Mouse (Mus musculus) midbrain, embryonic 12.5 days (tissue): ENCODE results near the gene 4933430I17Rik. TPM values are rescaled to one million over a fixed set of nuclear protein-coding genes. Genes with fewer than 3 reads are reported as not detected.

Experiments used
- ATAC-seq: fragments of 200-750 bp; cut with Nextera tagmentation; 2 replicates; pipeline ENCODE4 v1.8.0; 2017; ENCODE audit warnings: low read depth, moderate TSS enrichment, moderate library complexity; ENCODE audit not compliant: low FRiP score
- H3K27ac ChIP-seq: fragments of 300-500 bp; sonication (generic); replicated peaks from 2 replicates; pipeline ENCODE4 v1.5.1; 2016; ENCODE audit warnings: mild to moderate bottlenecking
- H3K27me3 ChIP-seq: fragments of 300-500 bp; sonication (generic); 2 replicates; pipeline ENCODE4 v1.6.1; 2016; ENCODE audit warnings: mild to moderate bottlenecking
- H3K36me3 ChIP-seq: fragments of 300-500 bp; sonication (generic); 2 replicates; pipeline ENCODE4 v1.6.1; 2016
- H3K4me1 ChIP-seq: fragments of 300-500 bp; sonication (generic); 2 replicates; pipeline ENCODE4 v1.6.1; 2016
- H3K4me2 ChIP-seq: fragments of 300-500 bp; sonication (generic); replicated peaks from 2 replicates; pipeline ENCODE4 v1.6.1; 2016; ENCODE audit warnings: mild to moderate bottlenecking, moderate library complexity
- H3K4me3 ChIP-seq: fragments of 300-500 bp; sonication (generic); 2 replicates; pipeline ENCODE4 v1.5.1; 2016; ENCODE audit warnings: mild to moderate bottlenecking
- H3K9ac ChIP-seq: fragments of 300-500 bp; sonication (generic); replicated peaks from 2 replicates; pipeline ENCODE4 v1.6.1; 2016; ENCODE audit warnings: mild to moderate bottlenecking, moderate library complexity
- H3K9me3 ChIP-seq: fragments of 300-500 bp; sonication (generic); 2 replicates; pipeline ENCODE4 v1.6.1; 2016; ENCODE audit warnings: mild to moderate bottlenecking
- WGBS: fragments of 180-500 bp; shearing (Covaris S2); methylation state at CpG from one replicate; pipeline ENCODE4 v1.1.7; 2016; 5-methylcytosine and 5-hydroxymethylcytosine counted together
- polyA plus RNA-seq: library from polyadenylated mRNA; unstranded; fragments of >200 nt; fragmentation: Nextera tagmentation; extraction: Ambion mirVana; gene quantifications from 2 replicates; pipeline ENCODE4 v1.2.1, GENCODE M21; 2016

4933430I17Rik gene
- polyA plus RNA-seq, 1 experiment from 2014 or later, result 1.4 TPM

DNA sequence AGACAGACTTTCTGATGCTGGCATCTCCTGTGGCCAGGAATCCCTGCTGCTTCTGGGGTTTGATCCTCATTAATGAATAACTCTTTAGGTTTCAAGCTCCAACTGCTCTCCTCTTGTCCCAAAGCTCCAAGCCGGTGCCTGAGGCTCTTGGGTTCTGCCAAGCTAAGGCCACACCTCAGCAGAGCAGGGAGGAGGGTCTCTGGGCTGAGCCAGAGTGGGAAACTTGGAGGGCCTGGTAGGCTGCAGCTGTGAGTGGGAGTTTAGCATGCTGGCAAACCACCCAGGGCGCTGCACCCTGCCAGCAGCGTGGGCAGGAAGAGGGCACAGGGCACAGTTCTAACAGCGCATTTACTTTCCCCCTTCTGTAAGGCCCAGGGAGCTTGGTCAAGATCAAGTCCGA lies 16.3 kb upstream of the 4933430I17Rik start:
- Histone ChIP-seq H3K4me3 (no peak overlapping the region), H3K9ac (no peak overlapping the region), H3K4me2 (no peak overlapping the region), H3K27me3 (no peaks in the 10 kb centered on the region), H3K36me3 (peaks cover 61% of the 10 kb centered on the region), H3K9me3 (no peaks in the 10 kb centered on the region), H3K4me1 (no peaks in the 10 kb centered on the region), H3K27ac (no peak overlapping the region)
- ATAC-seq, result no peak
- 93% methylated on average over 5 of the region's 5 CpGs for WGBS

GRCm38 (mm10) chr4:62509946-62510345 lies 15.2 kb upstream of the 4933430I17Rik start:
- 94% methylated on average over 11 of the region's 11 CpGs for WGBS
- Histone ChIP-seq H3K4me2 (no peak overlapping the region), H3K9me3 (no peaks in the 10 kb centered on the region), H3K9ac (no peak overlapping the region), H3K27ac (no peak overlapping the region), H3K4me3 (no peak overlapping the region), H3K36me3 (peaks cover 62% of the 10 kb centered on the region), H3K4me1 (no peaks in the 10 kb centered on the region), H3K27me3 (no peaks in the 10 kb centered on the region)
- no peak for ATAC-seq

DNA sequence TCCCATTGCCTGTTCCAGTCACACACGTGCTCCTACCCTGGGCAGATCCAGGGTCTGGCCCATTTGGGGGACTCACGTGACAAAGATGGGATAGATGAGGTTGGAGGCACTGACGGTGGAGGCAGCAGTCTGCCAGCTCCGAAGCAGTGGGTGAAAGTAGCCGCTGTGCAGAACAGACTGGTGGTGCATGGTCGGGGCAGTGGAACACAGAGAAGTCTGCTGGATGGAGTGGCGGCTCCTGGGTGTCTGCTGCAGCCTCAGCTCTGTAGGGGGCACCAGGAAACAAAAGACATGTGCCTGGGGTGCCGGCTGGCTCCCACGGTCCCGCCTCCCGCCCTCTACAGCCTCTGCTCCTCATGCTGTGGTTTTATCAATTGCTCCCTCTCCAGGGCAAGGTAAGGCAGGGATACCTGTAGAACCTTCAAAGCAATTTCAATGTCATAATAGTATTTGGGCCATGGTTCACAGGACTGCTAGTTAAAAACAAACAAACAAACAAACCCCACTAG lies 11.1 kb upstream of the 4933430I17Rik start:
- no peak for ATAC-seq
- H3K4me3 ChIP-seq, result no peak overlapping the region
- H3K36me3 ChIP-seq, result peaks cover 49% of the 10 kb centered on the region
- H3K4me1 ChIP-seq, result peaks cover 14% of the 10 kb centered on the region
- no peaks in the 10 kb centered on the region for H3K27me3 ChIP-seq
- H3K4me2 ChIP-seq, result no peak overlapping the region
- H3K27ac ChIP-seq, result no peak overlapping the region
- no peak overlapping the region for H3K9ac ChIP-seq
- H3K9me3 ChIP-seq, result no peaks in the 10 kb centered on the region
- 55% methylated on average over 11 of the region's 11 CpGs for WGBS

- 96% methylated on average over 7 of the region's 7 CpGs for whole genome bisulfite sequencing
These were observed 10.2 kb upstream of the 4933430I17Rik start for GRCm38 (mm10) chr4:62514995-62515394.

GRCm38 (mm10) chr4:62515490-62515889 lies 9.7 kb upstream of the 4933430I17Rik start:
- Histone ChIP-seq H3K36me3 (peaks cover 35% of the 10 kb centered on the region), H3K4me2 (no peak overlapping the region), H3K27ac (no peak overlapping the region), H3K9ac (no peak overlapping the region), H3K4me1 (peaks cover 18% of the 10 kb centered on the region), H3K9me3 (no peaks in the 10 kb centered on the region), H3K27me3 (no peaks in the 10 kb centered on the region), H3K4me3 (no peak overlapping the region)
- no peak for ATAC-seq
- 87% methylated on average over 3 of the region's 3 CpGs for WGBS

More at GRCm38 (mm10) chr4:62514995-62515394, 10.2 kb upstream of the 4933430I17Rik start:
- Histone ChIP-seq H3K27ac (no peak overlapping the region), H3K9me3 (no peaks in the 10 kb centered on the region), H3K4me2 (no peak overlapping the region), H3K27me3 (no peaks in the 10 kb centered on the region), H3K9ac (no peak overlapping the region), H3K4me3 (no peak overlapping the region), H3K4me1 (peaks cover 16% of the 10 kb centered on the region), H3K36me3 (peaks cover 40% of the 10 kb centered on the region)
- no peak for ATAC-seq

- H3K4me1 ChIP-seq, result peaks cover 19% of the 10 kb centered on the region
- H3K9me3 ChIP-seq, result no peaks in the 10 kb centered on the region
- no peak overlapping the region for H3K27ac ChIP-seq
- H3K4me3 ChIP-seq, result no peak overlapping the region
- H3K9ac ChIP-seq, result no peak overlapping the region
- no peak for ATAC-seq
- H3K36me3 ChIP-seq, result peaks cover 29% of the 10 kb centered on the region
- no peaks in the 10 kb centered on the region for H3K27me3 ChIP-seq
- 60% methylated on average over 2 of the region's 2 CpGs for WGBS
- no peak overlapping the region for H3K4me2 ChIP-seq
These were observed 9.1 kb upstream of the 4933430I17Rik start for GRCm38 (mm10) chr4:62516079-62516478.

DNA sequence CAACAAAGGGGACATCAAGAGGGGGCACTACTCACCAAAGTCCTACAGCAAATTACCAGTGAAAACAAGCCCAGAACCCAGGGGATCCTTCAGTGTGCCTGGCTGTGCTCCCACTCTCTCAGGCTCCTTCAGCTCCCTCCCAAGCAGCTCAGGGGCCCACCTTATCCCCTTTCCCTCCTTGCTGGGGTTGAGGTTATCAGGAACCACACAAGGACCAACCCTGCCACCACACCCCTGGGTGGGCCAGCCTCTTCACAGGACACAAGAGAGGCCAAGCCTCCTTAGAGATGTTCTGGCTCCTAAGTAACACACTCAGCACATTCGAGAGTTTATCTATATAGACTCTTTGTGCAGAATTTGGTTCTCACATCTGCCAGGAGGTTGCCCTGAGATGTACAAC lies 8.6 kb upstream of the 4933430I17Rik start:
- H3K27me3 ChIP-seq, result no peaks in the 10 kb centered on the region
- ATAC-seq, result no peak
- H3K9ac ChIP-seq, result no peak overlapping the region
- H3K4me3 ChIP-seq, result no peak overlapping the region
- H3K9me3 ChIP-seq, result no peaks in the 10 kb centered on the region
- H3K4me2 ChIP-seq, result no peak overlapping the region
- peaks cover 19% of the 10 kb centered on the region for H3K4me1 ChIP-seq
- no peak overlapping the region for H3K27ac ChIP-seq
- peaks cover 24% of the 10 kb centered on the region for H3K36me3 ChIP-seq
- WGBS, result 97% methylated on average over 1 of the region's 1 CpGs

GRCm38 (mm10) chr4:62517046-62517445 lies 8.1 kb upstream of the 4933430I17Rik start:
- no peak for ATAC-seq
- H3K4me2 ChIP-seq, result no peak overlapping the region
- H3K27me3 ChIP-seq, result no peaks in the 10 kb centered on the region
- H3K9ac ChIP-seq, result no peak overlapping the region
- 93% methylated on average over 8 of the region's 8 CpGs for WGBS
- H3K4me3 ChIP-seq, result no peak overlapping the region
- peaks cover 19% of the 10 kb centered on the region for H3K4me1 ChIP-seq
- peaks cover 19% of the 10 kb centered on the region for H3K36me3 ChIP-seq
- H3K27ac ChIP-seq, result no peak overlapping the region
- no peaks in the 10 kb centered on the region for H3K9me3 ChIP-seq

GRCm38 (mm10) chr4:62517538-62518415 lies 7.4 kb upstream of the 4933430I17Rik start:
- ATAC-seq, result no peak
- Histone ChIP-seq H3K36me3 (peaks cover 18% of the 10 kb centered on the region), H3K9me3 (no peaks in the 10 kb centered on the region), H3K9ac (peak overlapping the region; percentile 77; the same call in 1 of the 2 replicates), H3K4me2 (no peak overlapping the region; the same call in 1 of the 2 replicates), H3K4me1 (peaks cover 19% of the 10 kb centered on the region), H3K27me3 (no peaks in the 10 kb centered on the region), H3K27ac (no peak overlapping the region), H3K4me3 (no peak overlapping the region)
- 85% methylated on average over 10 of the region's 10 CpGs for WGBS

DNA sequence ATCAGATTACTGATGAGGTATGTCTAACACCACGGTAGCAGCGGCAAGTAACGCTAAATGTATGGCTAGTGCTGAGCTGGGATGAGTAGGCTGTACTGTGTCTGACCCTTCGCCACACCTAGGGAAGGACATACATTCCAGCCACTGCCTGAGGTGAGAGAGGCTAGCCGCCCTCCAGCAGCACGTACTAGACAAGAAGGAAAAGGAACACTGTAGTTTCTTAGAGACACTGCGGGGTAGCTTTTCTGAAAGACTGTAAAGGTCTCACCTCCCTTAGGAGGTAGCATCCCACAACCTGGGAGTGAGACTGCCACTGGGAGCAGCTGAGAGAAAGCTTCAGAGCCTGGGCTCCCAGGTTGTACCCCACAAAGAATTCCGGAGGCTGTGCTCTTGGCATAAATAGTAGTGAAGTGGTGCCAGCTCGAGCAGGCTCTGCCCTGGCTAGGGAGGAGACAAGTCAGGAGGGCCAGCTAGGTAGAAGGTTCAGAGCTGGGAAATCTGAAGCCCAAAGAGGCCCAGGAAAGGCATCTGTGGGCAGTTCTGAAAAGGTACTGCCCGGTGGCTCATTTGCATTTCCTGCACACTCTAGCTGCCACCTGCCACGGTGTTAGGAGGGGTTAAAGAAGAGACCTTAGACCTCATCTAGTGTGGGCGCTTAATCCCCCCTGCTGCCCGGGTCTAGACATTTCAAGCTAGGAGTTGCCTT lies 6.6 kb upstream of the 4933430I17Rik start:
- no peaks in the 10 kb centered on the region for H3K9me3 ChIP-seq
- H3K4me1 ChIP-seq, result peaks cover 19% of the 10 kb centered on the region
- H3K27me3 ChIP-seq, result no peaks in the 10 kb centered on the region
- no peak overlapping the region; the same call in 1 of the 2 replicates for H3K27ac ChIP-seq
- 58% methylated on average over 13 of the region's 13 CpGs for WGBS
- 0 out of 2 replicates have a peak, but pooled peaks have one; percentile 12 for ATAC-seq
- H3K4me3 ChIP-seq, result peak overlapping the region; percentile 71
- peak overlapping the region; percentile 78 for H3K4me2 ChIP-seq
- H3K36me3 ChIP-seq, result peaks cover 15% of the 10 kb centered on the region
- H3K9ac ChIP-seq, result peak overlapping the region; percentile 77

- H3K4me2 ChIP-seq, result peak overlapping the region; percentile 78
- H3K9ac ChIP-seq, result peak overlapping the region; percentile 77
- H3K4me3 ChIP-seq, result peak overlapping the region; percentile 71
- peaks cover 26% of the 10 kb centered on the region for H3K4me1 ChIP-seq
- no peaks in the 10 kb centered on the region for H3K9me3 ChIP-seq
- H3K27ac ChIP-seq, result peak overlapping the region; percentile 80
- WGBS, result 1% methylated on average over 26 of the region's 26 CpGs
- no peaks in the 10 kb centered on the region for H3K27me3 ChIP-seq
- peaks cover 15% of the 10 kb centered on the region; the same call in 1 of the 2 replicates for H3K36me3 ChIP-seq
- no peak; the same call in none of the 2 replicates for ATAC-seq
These were observed 5.9 kb upstream of the 4933430I17Rik start for GRCm38 (mm10) chr4:62519122-62519848.
